Mouse (Mus musculus): ENCODE data around the gene Gimap5.

DNA sequence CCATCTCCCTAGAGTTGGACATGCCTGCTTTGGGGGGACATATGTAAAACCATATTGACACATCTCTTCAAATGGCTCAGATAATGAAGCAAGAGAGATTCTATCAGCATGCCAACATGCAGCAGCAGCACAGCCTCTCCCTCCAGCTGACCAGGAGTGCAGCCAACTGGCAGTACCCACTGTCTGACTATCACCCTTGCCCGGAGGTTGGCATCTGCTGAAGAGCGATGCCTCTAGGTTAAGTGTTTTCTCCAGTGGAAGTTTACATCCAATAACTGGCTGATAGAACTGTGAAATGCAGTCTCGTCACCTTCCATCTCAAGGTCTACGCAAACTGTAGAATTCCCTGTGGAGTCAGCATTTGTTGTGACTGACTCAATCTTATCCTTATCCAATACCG lies 8.3 kb upstream of the Gimap5 start:
- no peak for TF ChIP-seq GATA1 (IDR thresholded peaks at IDR 0.05; ENCODE audit: borderline replicate concordance, low read length)
- no peak for TF ChIP-seq CTCF (IDR thresholded peaks at IDR 0.05; ENCODE audit: low read depth, low read length)

Measured in G1E (cell line).